Mouse (Mus musculus) sigmoid colon, adult 10 weeks (tissue): ENCODE results near the gene Hpf1. TPM values are rescaled to one million over a fixed set of nuclear protein-coding genes. Genes with fewer than 3 reads are reported as not detected.

Experiments used
- polyA plus RNA-seq: library from polyadenylated mRNA; stranded (reverse); fragments of 350-450 nt; fragmentation: Illumina TruSeq; extraction: RNeasy Lipid Tissue Mini Kit (QIAGEN cat#74804); gene quantifications from one replicate; pipeline ENCODE4 v1.2.3, GENCODE M21; 2014; ENCODE audit warnings: low read depth, low replicate concordance

Hpf1 gene
- 78.5 TPM for polyA plus RNA-seq

DNA sequence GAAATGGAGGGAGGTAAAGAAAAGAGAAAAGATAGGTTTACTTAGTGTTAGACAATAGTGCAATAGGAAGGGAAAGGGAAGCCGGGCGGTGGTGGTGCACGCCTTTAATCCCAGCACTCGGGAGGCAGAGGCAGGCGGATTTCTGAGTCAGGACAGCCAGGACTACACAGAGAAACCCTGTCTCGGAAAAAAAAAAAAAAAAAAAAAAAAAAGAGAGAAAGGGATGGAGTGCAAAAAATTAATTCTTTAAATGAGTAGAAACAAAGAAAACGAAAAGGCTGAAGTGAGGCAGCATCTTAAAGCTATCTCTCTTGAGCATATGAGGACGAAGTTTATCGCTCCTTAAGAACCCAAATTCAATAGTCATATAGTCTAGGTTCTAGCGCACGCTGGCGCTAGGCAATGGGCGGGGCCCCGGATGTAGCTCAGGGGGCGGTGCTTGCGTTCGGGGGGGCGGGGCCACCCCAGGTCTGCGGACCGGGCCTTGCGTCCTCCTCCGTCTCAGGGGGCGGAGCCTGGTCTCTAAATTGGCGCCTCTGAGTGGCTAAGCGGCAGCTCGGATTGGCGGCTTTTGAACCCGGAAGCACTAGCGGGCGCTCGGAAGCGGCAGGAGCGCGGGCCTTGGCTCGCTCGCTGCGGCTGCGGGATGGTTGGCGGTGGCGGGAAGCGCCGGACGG is at the start of gene Hpf1:
Gene Hpf1, plus strand, starts transcription at position 576 of the 677 bp plus-strand sequence.

Other genes with a start within 250 kb of the Hpf1 start
- gene Clcn3, start 92.9 kb downstream of the Hpf1 start, polyA plus RNA-seq: 150 TPM
- gene Nek1, start 102.8 kb downstream of the Hpf1 start, polyA plus RNA-seq: 40.3 TPM